Mouse (Mus musculus) forebrain, postnatal 0 days (tissue): ENCODE measurements at regions not wholly inside any gene's neighbourhood (a gene's known extent, or its start where the extent isn't known, plus 50 kb on each side); places are given as distances from the start of the nearest gene placed in this dataset.
A peak's percentile ranks its signal among the peaks of the same experiment; 100 is the strongest.
"Not testable (repeated sequence)": the region's sequence is repeated elsewhere in the genome, so short reads cannot be mapped to it uniquely, and the experiment has no call there.

Experiments
- ATAC-seq: fragments of 200-750 bp; cut with Nextera tagmentation; 2 replicates; pipeline ENCODE4 v1.8.0; 2017; ENCODE audit warnings: mild to moderate bottlenecking, moderate library complexity
- DNase-seq: peaks from one replicate; pipeline ENCODE4 v3.0.0-alpha.2; 2015
- H3K27ac ChIP-seq: fragments of 300-500 bp; sonication (generic); 2 replicates; pipeline ENCODE4 v1.5.1; 2014; ENCODE audit warnings: low read depth, mild to moderate bottlenecking, antibody characterized with exemption, low read length, moderate library complexity, mixed read lengths
- H3K27me3 ChIP-seq: fragments of 300-500 bp; sonication (generic); 2 replicates; pipeline ENCODE4 v1.6.1; 2014; ENCODE audit warnings: mild to moderate bottlenecking, low read length, mixed read lengths; ENCODE audit not compliant: insufficient read depth
- H3K36me3 ChIP-seq: fragments of 300-500 bp; sonication (generic); 2 replicates; pipeline ENCODE4 v1.6.1; 2014; ENCODE audit warnings: mild to moderate bottlenecking, moderate library complexity; ENCODE audit not compliant: insufficient read depth
- H3K4me1 ChIP-seq: fragments of 300-500 bp; sonication (generic); 2 replicates; pipeline ENCODE4 v1.6.1; 2014; ENCODE audit warnings: antibody characterized with exemption; ENCODE audit not compliant: insufficient read depth
- H3K4me2 ChIP-seq: fragments of 300-500 bp; sonication (generic); 2 replicates; pipeline ENCODE4 v1.6.1; 2014; ENCODE audit warnings: low read depth, mild to moderate bottlenecking, moderate library complexity
- H3K4me3 ChIP-seq: fragments of 300-500 bp; sonication (generic); 2 replicates; pipeline ENCODE4 v1.5.1; 2014; ENCODE audit warnings: low read depth, low read length, mixed read lengths
- H3K9ac ChIP-seq: fragments of 300-500 bp; sonication (generic); 2 replicates; pipeline ENCODE4 v1.6.1; 2014; ENCODE audit warnings: mild to moderate bottlenecking
- H3K9me3 ChIP-seq: fragments of 300-500 bp; sonication (generic); 2 replicates; pipeline ENCODE4 v1.6.1; 2016; ENCODE audit warnings: low read length
- CTCF ChIP-seq: sonication (generic); IDR thresholded peaks from 2 replicates; pipeline ENCODE4 v1.5.1; 2016; ENCODE audit warnings: antibody characterized with exemption, control low read depth, low read depth
- WGBS: fragments of 180-500 bp; shearing (Covaris S2); extraction: QIAGEN DNeasy Blood & Tissue Kit; methylation state at CpG from one replicate; pipeline ENCODE4 v1.1.7; 2014; 5-methylcytosine and 5-hydroxymethylcytosine counted together

DNA sequence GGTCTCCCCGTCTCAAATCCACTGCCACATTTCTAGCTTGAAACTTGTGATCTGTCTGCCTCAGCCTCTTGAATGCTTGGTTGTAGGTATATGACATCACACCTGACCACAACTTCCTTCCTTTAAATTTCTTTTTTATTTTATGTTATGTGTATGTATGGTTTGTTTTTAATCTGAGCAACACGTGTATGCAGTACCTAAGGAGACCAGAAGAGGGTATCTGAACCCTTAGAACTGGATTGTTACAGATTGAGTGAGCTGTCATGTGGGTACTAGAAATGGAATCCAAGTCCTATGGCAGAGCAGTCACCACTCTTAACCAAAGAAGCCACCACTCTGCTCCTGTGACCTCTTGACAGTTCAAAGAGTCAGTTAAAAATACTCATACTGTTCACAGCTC lies 240.0 kb upstream of the Got2 start:
- Histone ChIP-seq H3K9me3 (no peaks in the 10 kb centered on the region), H3K27ac (no peak overlapping the region), H3K9ac (no peak overlapping the region), H3K36me3 (no peaks in the 10 kb centered on the region), H3K27me3 (no peaks in the 10 kb centered on the region), H3K4me1 (no peaks in the 10 kb centered on the region), H3K4me2 (no peak overlapping the region), H3K4me3 (no peak overlapping the region)
- DNase-seq (no peak), ATAC-seq (no peak)
- peak; percentile 31; the same call in 1 of the 2 replicates for TF ChIP-seq CTCF
- WGBS: 78% methylated on average over 2 of the region's 2 CpGs

- no peak for TF ChIP-seq CTCF
- H3K4me3 ChIP-seq: no peak overlapping the region
- peak; percentile 29 for DNase-seq
- no peak overlapping the region for H3K4me2 ChIP-seq
- peak; percentile 47; the same call in 1 of the 2 replicates for ATAC-seq
- H3K9ac ChIP-seq: no peak overlapping the region
- 60% methylated on average over 5 of the region's 5 CpGs for WGBS
- H3K36me3 ChIP-seq: no peaks in the 10 kb centered on the region
- H3K27me3 ChIP-seq: no peaks in the 10 kb centered on the region
- H3K4me1 ChIP-seq: no peaks in the 10 kb centered on the region
- H3K9me3 ChIP-seq: no peaks in the 10 kb centered on the region
- H3K27ac ChIP-seq: no peak overlapping the region
Observed at GRCm38 (mm10) chr8:96100817-96101216, 212.5 kb upstream of the Got2 start.

DNA sequence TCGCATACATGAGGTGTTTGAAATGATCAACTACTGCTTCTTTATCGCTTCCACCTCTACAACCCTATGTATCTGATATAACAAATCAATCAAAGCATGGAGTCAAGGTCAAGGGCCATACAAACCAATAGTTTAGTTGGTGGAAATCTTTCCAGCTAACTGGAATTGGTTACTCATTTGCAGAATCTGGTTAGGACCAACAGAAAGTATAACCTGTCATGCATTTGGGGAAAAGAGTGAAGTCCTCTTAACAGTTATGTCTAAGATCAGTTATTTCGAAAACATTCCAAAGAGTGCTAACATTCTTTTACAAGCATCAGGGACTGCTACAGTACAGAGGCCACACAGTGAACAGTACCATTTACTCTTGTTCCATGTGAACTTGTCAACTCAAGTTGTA lies 204.6 kb upstream of the Got2 start:
- H3K9me3 ChIP-seq: no peaks in the 10 kb centered on the region
- WGBS: 94% methylated on average over 3 of the region's 3 CpGs
- H3K27me3 ChIP-seq: no peaks in the 10 kb centered on the region
- H3K36me3 ChIP-seq: no peaks in the 10 kb centered on the region
- DNase-seq: no peak
- H3K4me2 ChIP-seq: no peak overlapping the region
- no peak overlapping the region for H3K4me3 ChIP-seq
- no peaks in the 10 kb centered on the region; the same call in 1 of the 2 replicates for H3K4me1 ChIP-seq
- TF ChIP-seq CTCF: no peak
- no peak overlapping the region for H3K27ac ChIP-seq
- no peak overlapping the region for H3K9ac ChIP-seq
- ATAC-seq: no peak

DNA sequence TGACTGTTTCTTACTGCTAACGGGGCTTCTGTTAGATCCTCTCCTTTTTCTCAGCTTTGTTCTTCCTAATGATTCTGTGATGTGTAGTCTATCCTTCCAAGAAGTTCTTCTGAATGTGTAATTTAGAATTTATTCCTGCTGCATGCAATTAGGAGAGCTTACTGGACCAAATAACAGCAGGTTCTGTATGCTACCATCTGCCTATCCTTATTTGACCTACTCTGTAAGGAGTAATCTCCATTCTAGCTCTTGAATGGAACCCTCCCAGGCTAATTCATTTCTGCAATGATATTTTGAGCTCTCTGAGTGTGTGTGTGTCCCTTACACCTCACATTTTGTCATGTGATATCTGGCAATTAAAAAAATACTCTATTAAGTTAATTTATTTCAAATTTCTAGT lies 201.9 kb upstream of the Got2 start:
- 63% methylated on average over 1 of the region's 1 CpGs for whole genome bisulfite sequencing
- no peak overlapping the region for H3K4me3 ChIP-seq

GRCm38 (mm10) chr8:96068306-96068705 lies 180.0 kb upstream of the Got2 start:
- Histone ChIP-seq H3K36me3 (no peaks in the 10 kb centered on the region), H3K4me1 (no peaks in the 10 kb centered on the region), H3K4me3 (no peak overlapping the region), H3K9me3 (no peaks in the 10 kb centered on the region), H3K27ac (no peak overlapping the region), H3K9ac (no peak overlapping the region), H3K4me2 (no peak overlapping the region), H3K27me3 (no peaks in the 10 kb centered on the region)
- ATAC-seq (no peak), DNase-seq (no peak)
- TF ChIP-seq CTCF: no peak
- WGBS: 84% methylated on average over 5 of the region's 5 CpGs

More for the DNA sequence above, 201.9 kb upstream of the Got2 start:
- ATAC-seq: no peak
- no peak overlapping the region for H3K27ac ChIP-seq
- no peaks in the 10 kb centered on the region for H3K27me3 ChIP-seq
- no peaks in the 10 kb centered on the region for H3K9me3 ChIP-seq
- H3K4me1 ChIP-seq: no peaks in the 10 kb centered on the region; the same call in 1 of the 2 replicates
- H3K4me2 ChIP-seq: no peak overlapping the region
- no peak overlapping the region for H3K9ac ChIP-seq
- DNase-seq: no peak
- H3K36me3 ChIP-seq: no peaks in the 10 kb centered on the region
- TF ChIP-seq CTCF: no peak

DNA sequence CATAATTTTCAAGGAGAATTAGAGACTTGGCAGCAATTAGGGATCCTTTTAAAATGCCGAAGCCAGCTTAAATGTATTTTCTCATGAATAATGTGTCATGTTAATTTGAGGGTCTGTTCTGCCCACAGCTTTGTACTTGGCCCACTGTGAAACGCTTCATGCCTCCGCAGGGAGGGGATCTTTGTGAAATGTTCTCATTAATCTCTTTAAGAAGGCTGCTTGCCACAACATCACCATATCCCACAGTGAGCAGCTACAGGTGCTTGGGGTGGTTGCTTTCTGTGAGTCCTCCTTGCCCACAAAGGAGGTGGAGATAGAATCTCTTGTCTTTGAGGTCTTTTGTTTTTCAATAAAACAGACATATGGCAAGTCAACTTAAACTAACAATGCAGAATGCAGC lies 159.3 kb upstream of the Got2 start:
- DNase-seq (no peak), ATAC-seq (0 out of 2 replicates have a peak, but pooled peaks have one; percentile 45)
- 10% methylated on average over 3 of the region's 3 CpGs for WGBS
- Histone ChIP-seq H3K4me2 (no peak overlapping the region), H3K4me1 (no peaks in the 10 kb centered on the region), H3K4me3 (no peak overlapping the region), H3K9me3 (no peaks in the 10 kb centered on the region), H3K27ac (no peak overlapping the region), H3K36me3 (no peaks in the 10 kb centered on the region), H3K27me3 (no peaks in the 10 kb centered on the region), H3K9ac (no peak overlapping the region)
- no peak for TF ChIP-seq CTCF

GRCm38 (mm10) chr8:96042335-96042734 lies 154.0 kb upstream of the Got2 start:
- H3K4me3 ChIP-seq: no peak overlapping the region
- no peaks in the 10 kb centered on the region for H3K4me1 ChIP-seq
- H3K27ac ChIP-seq: no peak overlapping the region
- no peak for ATAC-seq
- TF ChIP-seq CTCF: no peak
- H3K36me3 ChIP-seq: no peaks in the 10 kb centered on the region
- no peaks in the 10 kb centered on the region for H3K9me3 ChIP-seq
- no peaks in the 10 kb centered on the region for H3K27me3 ChIP-seq
- H3K9ac ChIP-seq: no peak overlapping the region
- no peak for DNase-seq
- no peak overlapping the region for H3K4me2 ChIP-seq
- 36% methylated on average over 5 of the region's 5 CpGs for WGBS

GRCm38 (mm10) chr8:96040216-96040615 lies 151.9 kb upstream of the Got2 start:
- H3K4me1 ChIP-seq: no peaks in the 10 kb centered on the region
- ATAC-seq (no peak), DNase-seq (no peak)
- H3K27me3 ChIP-seq: no peaks in the 10 kb centered on the region
- no peak overlapping the region for H3K4me3 ChIP-seq
- H3K9ac ChIP-seq: no peak overlapping the region
- no peak overlapping the region for H3K4me2 ChIP-seq
- no peak overlapping the region for H3K27ac ChIP-seq
- no peak for TF ChIP-seq CTCF
- no peaks in the 10 kb centered on the region for H3K36me3 ChIP-seq
- 69% methylated on average over 1 of the region's 1 CpGs for WGBS
- no peaks in the 10 kb centered on the region for H3K9me3 ChIP-seq

GRCm38 (mm10) chr8:96018742-96019141 lies 130.4 kb upstream of the Got2 start:
- not testable (repeated sequence) for ATAC-seq, H3K4me1 ChIP-seq, H3K27me3 ChIP-seq, H3K9me3 ChIP-seq, H3K36me3 ChIP-seq, H3K9ac ChIP-seq, DNase-seq, H3K27ac ChIP-seq, H3K4me3 ChIP-seq, H3K4me2 ChIP-seq
- 81% methylated on average over 3 of the region's 3 CpGs for WGBS
